Mouse (Mus musculus): ENCODE results near the gene Pde6c. TPM values are rescaled to one million over a fixed set of nuclear protein-coding genes. Genes with fewer than 3 reads are reported as not detected.

Pde6c gene
- total RNA-seq (2017), result not detected in 3 replicates

- no peak for ATAC-seq (replicated peaks; ENCODE audit: insufficient number of reproducible peaks, low FRiP score, low TSS enrichment, poor library complexity, severe bottlenecking)
Measured at GRCm38 (mm10) chr19:38132481-38132880, at the start of gene Pde6c. TSS of gene Pde6c (plus strand) at chr19:38132781.

- ATAC-seq (replicated peaks; ENCODE audit: insufficient number of reproducible peaks, low FRiP score, low TSS enrichment, poor library complexity, severe bottlenecking), result no peak
Measured at GRCm38 (mm10) chr19:38082931-38083525, 49.6 kb upstream of the Pde6c start.

- no peak for ATAC-seq (replicated peaks; ENCODE audit: insufficient number of reproducible peaks, low FRiP score, low TSS enrichment, poor library complexity, severe bottlenecking)
Measured at GRCm38 (mm10) chr19:38085841-38086240, 46.7 kb upstream of the Pde6c start.

- ATAC-seq (replicated peaks; ENCODE audit: insufficient number of reproducible peaks, low FRiP score, low TSS enrichment, poor library complexity, severe bottlenecking), result no peak
Measured at GRCm38 (mm10) chr19:38086948-38087551, 45.5 kb upstream of the Pde6c start.

- ATAC-seq (replicated peaks; ENCODE audit: insufficient number of reproducible peaks, low FRiP score, low TSS enrichment, poor library complexity, severe bottlenecking), result no peak
Measured at GRCm38 (mm10) chr19:38089358-38089757, 43.2 kb upstream of the Pde6c start.

GRCm38 (mm10) chr19:38091512-38091985 lies 41.0 kb upstream of the Pde6c start:
- ATAC-seq (replicated peaks; ENCODE audit: insufficient number of reproducible peaks, low FRiP score, low TSS enrichment, poor library complexity, severe bottlenecking), result peak; percentile 37; the same call in 1 of the 2 replicates

- ATAC-seq (replicated peaks; ENCODE audit: insufficient number of reproducible peaks, low FRiP score, low TSS enrichment, poor library complexity, severe bottlenecking), result no peak
Measured at GRCm38 (mm10) chr19:38096231-38096630, 36.4 kb upstream of the Pde6c start.

- no peak for ATAC-seq (replicated peaks; ENCODE audit: insufficient number of reproducible peaks, low FRiP score, low TSS enrichment, poor library complexity, severe bottlenecking)
Measured at GRCm38 (mm10) chr19:38096858-38097758, 35.5 kb upstream of the Pde6c start, which contains the start of gene Ffar4. TSS of gene Ffar4 (plus strand) at chr19:38097071.

- ATAC-seq (replicated peaks; ENCODE audit: insufficient number of reproducible peaks, low FRiP score, low TSS enrichment, poor library complexity, severe bottlenecking), result no peak
Measured at GRCm38 (mm10) chr19:38107871-38108270, 24.7 kb upstream of the Pde6c start.

GRCm38 (mm10) chr19:38109506-38110242 lies 22.9 kb upstream of the Pde6c start:
- no peak for ATAC-seq (replicated peaks; ENCODE audit: insufficient number of reproducible peaks, low FRiP score, low TSS enrichment, poor library complexity, severe bottlenecking)

GRCm38 (mm10) chr19:38111056-38111455 lies 21.5 kb upstream of the Pde6c start:
- no peak for ATAC-seq (replicated peaks; ENCODE audit: insufficient number of reproducible peaks, low FRiP score, low TSS enrichment, poor library complexity, severe bottlenecking)

GRCm38 (mm10) chr19:38112575-38112974 lies 20.0 kb upstream of the Pde6c start:
- ATAC-seq (replicated peaks; ENCODE audit: insufficient number of reproducible peaks, low FRiP score, low TSS enrichment, poor library complexity, severe bottlenecking), result no peak

GRCm38 (mm10) chr19:38114834-38115491 lies 17.6 kb upstream of the Pde6c start:
- no peak for ATAC-seq (replicated peaks; ENCODE audit: insufficient number of reproducible peaks, low FRiP score, low TSS enrichment, poor library complexity, severe bottlenecking)

GRCm38 (mm10) chr19:38120123-38120760 lies 12.3 kb upstream of the Pde6c start:
- ATAC-seq (replicated peaks; ENCODE audit: insufficient number of reproducible peaks, low FRiP score, low TSS enrichment, poor library complexity, severe bottlenecking), result no peak

GRCm38 (mm10) chr19:38123921-38124320 lies 8.7 kb upstream of the Pde6c start:
- ATAC-seq (replicated peaks; ENCODE audit: insufficient number of reproducible peaks, low FRiP score, low TSS enrichment, poor library complexity, severe bottlenecking), result no peak

GRCm38 (mm10) chr19:38124401-38125218 lies 8.0 kb upstream of the Pde6c start:
- ATAC-seq (replicated peaks; ENCODE audit: insufficient number of reproducible peaks, low FRiP score, low TSS enrichment, poor library complexity, severe bottlenecking), result no peak

GRCm38 (mm10) chr19:38125219-38125610 lies 7.4 kb upstream of the Pde6c start, which contains the start of gene Rbp4:
TSS of gene Rbp4 (minus strand) at chr19:38125281.
- ATAC-seq (replicated peaks; ENCODE audit: insufficient number of reproducible peaks, low FRiP score, low TSS enrichment, poor library complexity, severe bottlenecking), result no peak
